Mouse (Mus musculus) cerebellum, postnatal 4 days (tissue): ENCODE data around the gene Mrpl49.
A peak's percentile ranks its signal among the peaks of the same experiment; 100 is the strongest.

ENCODE experiments used
- DNase-seq, 2 experiments: peaks; one replicate each; pipeline ENCODE4 v3.0.0; 2022; ENCODE audit warnings: low spot score in 2 of 2, mixed read lengths in 1 of 2

Mrpl49 gene

GRCm38 (mm10) chr19:6057313-6058096, at the start of gene Mrpl49, which contains the start of gene Fau:
Gene Mrpl49, minus strand, starts transcription at chr19:6057785.
Gene Fau, plus strand, starts transcription at chr19:6057844.
- DNase-seq: peak; percentile 98 to 99

- no peak for DNase-seq
Observed at GRCm38 (mm10) chr19:6105586-6105985, 48.0 kb upstream of the Mrpl49 start, which contains the start of gene Naaladl1. Gene Naaladl1, plus strand, starts transcription at chr19:6105782.

- DNase-seq: no peak
Observed at GRCm38 (mm10) chr19:6104476-6104875, 46.9 kb upstream of the Mrpl49 start.

GRCm38 (mm10) chr19:6102169-6102853, 44.7 kb upstream of the Mrpl49 start:
- no peak for DNase-seq

GRCm38 (mm10) chr19:6101186-6101585, 43.6 kb upstream of the Mrpl49 start:
- no peak for DNase-seq

- no peak for DNase-seq
Observed at GRCm38 (mm10) chr19:6097847-6098246, 40.3 kb upstream of the Mrpl49 start.

GRCm38 (mm10) chr19:6094119-6094518, 36.5 kb upstream of the Mrpl49 start, which contains the start of gene AC131692.1:
Gene AC131692.1, plus strand, starts transcription at chr19:6094419.
- DNase-seq: no peak

GRCm38 (mm10) chr19:6088841-6089240, 31.3 kb upstream of the Mrpl49 start:
- no peak for DNase-seq

- DNase-seq: peak in 1 of 2 experiments; percentile 56
Observed at GRCm38 (mm10) chr19:6085417-6085879, 27.9 kb upstream of the Mrpl49 start.

- peak; percentile 96 to 98 for DNase-seq
Observed at GRCm38 (mm10) chr19:6084478-6085248, 27.1 kb upstream of the Mrpl49 start, which contains the start of the genes Zfpl1 and Cdca5. Gene Zfpl1, minus strand, starts transcription at chr19:6084956. Gene Cdca5, plus strand, starts transcription at chr19:6084983.

GRCm38 (mm10) chr19:6082156-6082555, 24.6 kb upstream of the Mrpl49 start, which contains the start of gene Gm28374:
Gene Gm28374, minus strand, starts transcription at chr19:6082256.
- no peak for DNase-seq

GRCm38 (mm10) chr19:6079983-6080480, 22.4 kb upstream of the Mrpl49 start, which contains the start of gene Tmem262:
Gene Tmem262, plus strand, starts transcription at chr19:6080033.
- DNase-seq: no peak

GRCm38 (mm10) chr19:6076564-6077393, 19.2 kb upstream of the Mrpl49 start, which contains the start of gene Vps51:
Gene Vps51, minus strand, starts transcription at chr19:6077231.
- peak; percentile 63 to 83 for DNase-seq

- no peak for DNase-seq
Observed at GRCm38 (mm10) chr19:6073889-6074288, 16.3 kb upstream of the Mrpl49 start.

GRCm38 (mm10) chr19:6071261-6071660, 13.7 kb upstream of the Mrpl49 start:
- DNase-seq: no peak

GRCm38 (mm10) chr19:6070571-6071250, 13.1 kb upstream of the Mrpl49 start:
- no peak for DNase-seq

- DNase-seq: no peak
Observed at GRCm38 (mm10) chr19:6069851-6070250, 12.3 kb upstream of the Mrpl49 start.

- no peak for DNase-seq
Observed at GRCm38 (mm10) chr19:6068951-6069350, 11.4 kb upstream of the Mrpl49 start.

GRCm38 (mm10) chr19:6067724-6068415, 10.3 kb upstream of the Mrpl49 start, which contains the start of gene Tm7sf2:
Gene Tm7sf2, minus strand, starts transcription at chr19:6068373.
- DNase-seq: peak; percentile 81 to 84
